Mouse (Mus musculus): ENCODE results near the gene Cdc16. TPM values are rescaled to one million over a fixed set of nuclear protein-coding genes. Genes with fewer than 3 reads are reported as not detected.

Gene Cdc16
- total and polyA plus RNA-seq, 3 experiments: 55.1 to 94.3 (median 55.6) TPM

DNA sequence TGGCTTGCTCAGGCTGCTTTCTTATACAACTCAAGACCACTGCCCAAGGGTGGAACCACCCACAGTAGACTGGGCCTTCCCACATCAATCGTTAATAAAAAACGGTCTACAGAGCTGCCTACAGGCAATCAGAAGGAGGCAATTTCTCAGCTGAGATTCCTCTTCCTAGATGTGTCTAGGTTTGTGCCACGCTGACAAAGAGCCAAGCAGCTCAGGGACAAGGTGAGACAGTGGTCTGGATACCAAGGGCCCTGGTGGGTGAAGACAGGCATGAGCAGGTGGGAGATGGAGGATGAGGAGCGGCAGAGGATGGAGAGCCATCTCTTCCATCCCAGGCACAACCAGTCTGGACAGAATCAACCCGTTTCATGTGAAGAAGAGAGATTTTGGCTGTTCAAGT, 49.0 kb upstream of the Cdc16 start:
- Histone ChIP-seq H3K4me1 (ENCODE audit: control insufficient read depth in 1 of 2, insufficient read depth in 2 of 2) (no peaks in the 10 kb centered on the region; a peak in 1 of 4 replicates), H3K9ac (ENCODE audit: insufficient read depth, low read depth) (no peak overlapping the region), H3K4me2 (ENCODE audit: insufficient read depth, low read depth, poor library complexity, severe bottlenecking) (no peak overlapping the region), H3K9me3 (replicated peaks; ENCODE audit: low read length) (no peaks in the 10 kb centered on the region), H3K27ac (ENCODE audit: insufficient read depth, low read depth) (no peak overlapping the region), H3K4me3 (replicated peaks in 1 of 3; ENCODE audit: low read depth in 2 of 3, low read length in 2 of 3, poor library complexity in 1 of 3) (no peak overlapping the region), H3K36me3 (replicated peaks in 1 of 2; ENCODE audit: control insufficient read depth in 1 of 2, insufficient read depth in 1 of 2, low read length in 1 of 2) (no peaks in the 10 kb centered on the region), H3K79me2 (replicated peaks; ENCODE audit: control insufficient read depth, extremely low read depth, insufficient read depth, poor library complexity, severe bottlenecking) (no peaks in the 10 kb centered on the region), H3K27me3 (replicated peaks) (peaks cover 4% of the 10 kb centered on the region)
- TF ChIP-seq BHLHE40 (IDR thresholded peaks at IDR 0.05; ENCODE audit: low read depth, low read length) (no peak), JUND (conservative IDR thresholded peaks at IDR 0.05; ENCODE audit: low read depth, low read length) (no peak), UBTF (IDR thresholded peaks at IDR 0.05; ENCODE audit: low read depth, low read length) (no peak), CHD1 (IDR thresholded peaks at IDR 0.05; ENCODE audit: low read depth, low read length) (no peak), POLR2AphosphoS2 (IDR thresholded peaks at IDR 0.05; ENCODE audit: low read depth, low read length) (no peak), KAT2A (IDR thresholded peaks at IDR 0.05; ENCODE audit: insufficient replicate concordance, low read length) (no peak), SMC3 (IDR thresholded peaks at IDR 0.05; ENCODE audit: low read depth, low read length) (no peak), ETS1 (conservative IDR thresholded peaks at IDR 0.05; ENCODE audit: low read depth, low read length) (no peak), ZKSCAN1 (IDR thresholded peaks at IDR 0.05; ENCODE audit: borderline replicate concordance, low read depth, low read length) (no peak), MAFK (IDR thresholded peaks at IDR 0.05; ENCODE audit: insufficient replicate concordance, low read length) (no peak), POLR2A (IDR thresholded peaks at IDR 0.05; ENCODE audit: low read depth, low read length) (no peak), PAX5 (IDR thresholded peaks at IDR 0.05; ENCODE audit: low read length) (no peak), CTCF (conservative IDR thresholded peaks at IDR 0.05 in 1 of 2, IDR thresholded peaks at IDR 0.05 in 1 of 2; ENCODE audit: low read depth in 2 of 2, low read length in 2 of 2) (no peak), GABPA (IDR thresholded peaks at IDR 0.05; ENCODE audit: insufficient replicate concordance, low read depth, low read length) (no peak), SIN3A (IDR thresholded peaks at IDR 0.05; ENCODE audit: low read length) (no peak), HCFC1 (IDR thresholded peaks at IDR 0.05; ENCODE audit: low read depth, low read length) (no peak)
- in situ Hi-C loops (cut with MboI; ENCODE audit: low pct_ligation_motif_present, low pct_unique_long_range_greater_than_20kb, low sequenced_read_pairs): no loop called here
- dilution Hi-C loops (cut with MboI; ENCODE audit: extremely low pct_ligation_motif_present, extremely low pct_unique_long_range_greater_than_20kb, low sequenced_read_pairs): no loop called here
- no peak for DNase-seq (ENCODE audit: extremely low read depth)

DNA sequence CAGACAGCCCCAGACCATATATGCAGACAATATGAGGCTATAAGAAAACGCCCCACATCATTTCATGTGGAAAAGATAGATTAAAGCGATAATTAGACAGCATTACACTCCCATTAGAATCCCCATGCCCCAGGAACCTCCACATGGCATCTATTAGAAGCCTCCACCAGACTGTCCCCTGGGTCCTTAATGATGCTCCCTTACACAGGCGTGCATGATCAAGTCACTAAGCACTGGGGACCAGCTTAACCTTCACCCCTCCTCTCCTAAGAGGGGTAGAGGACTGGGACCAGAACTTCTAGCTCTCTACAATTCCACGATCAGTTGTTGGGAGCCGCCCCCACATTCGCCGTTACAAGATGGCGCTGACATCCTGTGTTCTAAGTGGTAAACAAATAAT, 38.5 kb upstream of the Cdc16 start:
- no peak overlapping the region for H3K27ac ChIP-seq (ENCODE audit: insufficient read depth, low read depth)
- no peak for TF ChIP-seq IRF4 (IDR thresholded peaks at IDR 0.05; ENCODE audit: low read depth, low read length)
- no peak for TF ChIP-seq ZMIZ1 (IDR thresholded peaks at IDR 0.05; ENCODE audit: low read depth, low read length)
- TF ChIP-seq TCF12 (IDR thresholded peaks at IDR 0.05; ENCODE audit: low read depth, low read length): no peak
- no peak for TF ChIP-seq HCFC1 (IDR thresholded peaks at IDR 0.05; ENCODE audit: low read depth, low read length)
- TF ChIP-seq RCOR1 (conservative IDR thresholded peaks at IDR 0.05; ENCODE audit: low read depth, low read length): no peak
- TF ChIP-seq SMC3 (IDR thresholded peaks at IDR 0.05; ENCODE audit: low read depth, low read length): no peak
- TF ChIP-seq JUND (conservative IDR thresholded peaks at IDR 0.05; ENCODE audit: low read depth, low read length): no peak
- TF ChIP-seq ZC3H11A (IDR thresholded peaks at IDR 0.05; ENCODE audit: low read depth, low read length): no peak
- TF ChIP-seq ETS1 (conservative IDR thresholded peaks at IDR 0.05; ENCODE audit: low read depth, low read length): no peak
- no peak for TF ChIP-seq RAD21 (IDR thresholded peaks at IDR 0.05; ENCODE audit: low read depth, low read length)
- no peak for TF ChIP-seq ZNF384 (IDR thresholded peaks at IDR 0.05; ENCODE audit: low read depth, low read length)
- no peak for TF ChIP-seq CHD1 (IDR thresholded peaks at IDR 0.05; ENCODE audit: low read depth, low read length)
- no peak for TF ChIP-seq MAFK (IDR thresholded peaks at IDR 0.05; ENCODE audit: insufficient replicate concordance, low read length)
- H3K79me2 ChIP-seq (replicated peaks; ENCODE audit: control insufficient read depth, extremely low read depth, insufficient read depth, poor library complexity, severe bottlenecking): no peaks in the 10 kb centered on the region
- no peak for DNase-seq (ENCODE audit: extremely low read depth)
- no peaks in the 10 kb centered on the region for H3K36me3 ChIP-seq (replicated peaks in 1 of 2; ENCODE audit: control insufficient read depth in 1 of 2, insufficient read depth in 1 of 2, low read length in 1 of 2)
- no peak overlapping the region for H3K4me2 ChIP-seq (ENCODE audit: insufficient read depth, low read depth, poor library complexity, severe bottlenecking)
- H3K4me3 ChIP-seq (replicated peaks in 1 of 3; ENCODE audit: low read depth in 2 of 3, low read length in 2 of 3, poor library complexity in 1 of 3): no peak overlapping the region
- no peaks in the 10 kb centered on the region for H3K9me3 ChIP-seq (replicated peaks; ENCODE audit: low read length)
- dilution Hi-C loops (cut with MboI; ENCODE audit: extremely low pct_ligation_motif_present, extremely low pct_unique_long_range_greater_than_20kb, low sequenced_read_pairs): no loop called here
- H3K4me1 ChIP-seq (ENCODE audit: control insufficient read depth in 1 of 2, insufficient read depth in 2 of 2): no peaks in the 10 kb centered on the region
- no peak overlapping the region for H3K9ac ChIP-seq (ENCODE audit: insufficient read depth, low read depth)
- no peaks in the 10 kb centered on the region for H3K27me3 ChIP-seq (replicated peaks)
- in situ Hi-C loops (cut with MboI; ENCODE audit: low pct_ligation_motif_present, low pct_unique_long_range_greater_than_20kb, low sequenced_read_pairs): no loop called here

All from CH12.LX (cell line).